Mouse (Mus musculus): ENCODE measurements around the gene Gm43638. TPM values are rescaled to one million over a fixed set of nuclear protein-coding genes. Genes with fewer than 3 reads are reported as not detected.
"Not testable (repeated sequence)": the region's sequence is repeated elsewhere in the genome, so short reads cannot be mapped to it uniquely, and the experiment has no call there.

Gm43638 gene
- total and polyA plus RNA-seq, 2 experiments from 2014 or later, result not detected

DNA sequence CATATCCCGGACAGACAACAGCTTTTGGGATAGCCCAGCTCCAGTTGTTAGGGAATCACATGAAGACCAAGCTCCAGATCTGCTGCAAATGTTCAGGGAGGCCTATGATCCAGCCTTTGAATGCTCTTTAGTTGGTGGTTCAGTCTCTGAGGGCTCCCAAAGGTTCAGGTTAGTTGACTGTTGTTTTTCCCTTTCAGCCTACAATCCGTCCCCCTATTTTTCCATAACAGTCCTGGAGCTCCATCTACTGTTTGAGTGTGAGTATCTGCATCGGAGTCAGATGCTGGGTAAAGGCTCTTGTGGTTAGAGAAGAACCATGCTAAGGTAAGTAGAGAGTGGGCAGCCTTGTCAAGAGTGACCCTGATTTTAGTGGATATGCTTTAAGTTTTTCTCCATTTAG lies 50.3 kb downstream of the Gm43638 start:
- no peak overlapping the region for H3K4me3 ChIP-seq (ENCODE audit: low read depth, low read length)
- no peak overlapping the region for H3K27ac ChIP-seq (ENCODE audit: low read depth, low read length)
- H3K4me2 ChIP-seq (ENCODE audit: low read depth), result no peak overlapping the region
- no peaks in the 10 kb centered on the region for H3K4me1 ChIP-seq (ENCODE audit: insufficient read depth)
- H3K9me3 ChIP-seq (ENCODE audit: low read length), result no peaks in the 10 kb centered on the region
- no peak overlapping the region for H3K9ac ChIP-seq
- 48% methylated on average over 3 of the region's 3 CpGs for WGBS
- ATAC-seq, result peak; percentile 29; the same call in 1 of the 2 replicates
- DNase-seq, result peak; percentile 13
- H3K36me3 ChIP-seq (ENCODE audit: insufficient read depth), result no peaks in the 10 kb centered on the region
- peak; percentile 53 for TF ChIP-seq CTCF (IDR thresholded peaks at IDR 0.05; ENCODE audit: low read depth)
- no peaks in the 10 kb centered on the region for H3K27me3 ChIP-seq (ENCODE audit: insufficient read depth, low read length)

DNA sequence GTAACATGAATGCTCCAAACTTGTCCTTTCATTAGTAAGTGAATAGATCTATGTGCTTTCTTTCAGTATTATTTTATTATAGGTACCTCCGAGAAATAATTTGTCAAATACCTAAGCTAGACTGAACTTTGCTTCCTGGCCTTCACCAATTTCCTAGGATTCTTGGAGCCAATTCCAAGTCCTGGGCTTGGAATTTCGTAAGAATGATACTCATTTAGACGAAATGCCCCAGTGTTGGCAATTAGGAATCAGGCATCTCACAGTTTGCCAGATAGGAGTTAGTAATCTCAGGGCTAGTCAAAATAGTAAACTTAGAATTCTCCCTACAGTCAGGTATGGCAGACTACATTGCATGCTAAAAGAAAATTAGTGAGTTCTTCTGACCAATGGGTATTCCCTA lies 60.9 kb downstream of the Gm43638 start:
- no peak for ATAC-seq
- Histone ChIP-seq H3K4me3 (ENCODE audit: low read depth, low read length) (no peak overlapping the region), H3K9ac (no peak overlapping the region), H3K27me3 (ENCODE audit: insufficient read depth, low read length) (no peaks in the 10 kb centered on the region), H3K27ac (ENCODE audit: low read depth, low read length) (no peak overlapping the region), H3K4me2 (ENCODE audit: low read depth) (no peak overlapping the region), H3K4me1 (ENCODE audit: insufficient read depth) (no peaks in the 10 kb centered on the region), H3K9me3 (ENCODE audit: low read length) (no peaks in the 10 kb centered on the region), H3K36me3 (ENCODE audit: insufficient read depth) (no peaks in the 10 kb centered on the region)
- 89% methylated on average over 3 of the region's 3 CpGs for WGBS
- DNase-seq, result no peak
- no peak for TF ChIP-seq CTCF (IDR thresholded peaks at IDR 0.05; ENCODE audit: low read depth)

DNA sequence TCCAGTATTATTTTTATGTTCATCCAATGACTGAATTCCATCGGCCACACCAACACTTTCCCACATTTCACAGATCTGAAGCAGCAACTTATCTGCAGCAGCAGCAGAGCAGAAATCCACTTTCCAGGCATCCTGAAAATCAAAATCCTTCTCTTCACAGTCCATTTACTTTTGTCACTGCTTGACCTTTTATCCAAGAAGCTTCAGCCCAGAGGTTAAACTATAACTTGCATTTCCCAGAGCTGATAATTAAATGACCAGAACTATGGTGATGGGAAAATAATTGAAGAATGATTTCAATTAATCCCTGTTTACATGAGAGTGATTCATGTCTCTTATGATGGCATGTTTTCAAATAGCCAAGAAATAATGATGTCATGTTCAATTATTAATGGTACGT lies 62.6 kb downstream of the Gm43638 start, which contains the start of gene Ugt2b38:
Gene Ugt2b38 (minus strand): TSS at position 163 of the 400 bp plus-strand sequence.
- not testable (repeated sequence) for H3K9ac ChIP-seq

More for the DNA sequence above, 62.6 kb downstream of the Gm43638 start, which contains the start of gene Ugt2b38:
- H3K4me3 ChIP-seq (ENCODE audit: low read depth, low read length); ATAC-seq; H3K27ac ChIP-seq (ENCODE audit: low read depth, low read length); H3K4me2 ChIP-seq (ENCODE audit: low read depth); H3K36me3 ChIP-seq (ENCODE audit: insufficient read depth); H3K27me3 ChIP-seq (ENCODE audit: insufficient read depth, low read length); H3K4me1 ChIP-seq (ENCODE audit: insufficient read depth); DNase-seq; H3K9me3 ChIP-seq (ENCODE audit: low read length): not testable (repeated sequence)
- 93% methylated on average over 1 of the region's 2 CpGs for WGBS

Other genes with a start within 250 kb of the Gm43638 start
- not detected in 2 replicates for gene Ugt2b37, start 232.0 kb downstream of the Gm43638 start, total RNA-seq (2014; rRNA removed)
- gene Ugt2b37, start 232.0 kb downstream of the Gm43638 start, polyA plus RNA-seq (2015; fragmentation: Nextera tagmentation; extraction: Ambion mirVana), result not detected in 2 replicates
- gene Ugt2a3, start 149.6 kb downstream of the Gm43638 start, total RNA-seq (2014; rRNA removed), result not detected in 2 replicates
- not detected in 2 replicates for gene Ugt2a3, start 149.6 kb downstream of the Gm43638 start, polyA plus RNA-seq (2015; fragmentation: Nextera tagmentation; extraction: Ambion mirVana)
- gene Ugt2b38, start 62.6 kb downstream of the Gm43638 start, total RNA-seq (2014; rRNA removed), result not detected in 2 replicates
- not detected in 2 replicates for gene Ugt2b38, start 62.6 kb downstream of the Gm43638 start, polyA plus RNA-seq (2015; fragmentation: Nextera tagmentation; extraction: Ambion mirVana)
- gene Ugt2a2, start 4.5 kb downstream of the Gm43638 start, total RNA-seq (2014; rRNA removed), result 0.08 TPM in 1 of 2 replicates, not detected in the other
- not detected in 2 replicates for gene Ugt2a2, start 4.5 kb downstream of the Gm43638 start, polyA plus RNA-seq (2015; fragmentation: Nextera tagmentation; extraction: Ambion mirVana)
- not detected in 2 replicates for gene Ugt2a1, start 4.1 kb upstream of the Gm43638 start, total RNA-seq (2014; rRNA removed)
- 0.38 TPM in 1 of 2 replicates, not detected in the other for gene Ugt2a1, start 4.1 kb upstream of the Gm43638 start, polyA plus RNA-seq (2015; fragmentation: Nextera tagmentation; extraction: Ambion mirVana)
- not detected in 2 replicates for gene Sult1b1, start 51.4 kb upstream of the Gm43638 start, total RNA-seq (2014; rRNA removed)
- not detected in 2 replicates for gene Sult1b1, start 51.4 kb upstream of the Gm43638 start, polyA plus RNA-seq (2015; fragmentation: Nextera tagmentation; extraction: Ambion mirVana)
- gene Sult1d1, start 82.2 kb upstream of the Gm43638 start, total RNA-seq (2014; rRNA removed), result 0.08 TPM in 1 of 2 replicates, not detected in the other
- gene Sult1d1, start 82.2 kb upstream of the Gm43638 start, polyA plus RNA-seq (2015; fragmentation: Nextera tagmentation; extraction: Ambion mirVana), result 0.11 TPM in 1 of 2 replicates, not detected in the other
- not detected in 2 replicates for gene Sult1e1, start 104.8 kb upstream of the Gm43638 start, total RNA-seq (2014; rRNA removed)
- not detected in 2 replicates for gene Sult1e1, start 104.8 kb upstream of the Gm43638 start, polyA plus RNA-seq (2015; fragmentation: Nextera tagmentation; extraction: Ambion mirVana)
- not detected in 2 replicates for gene Csn1s1, start 179.4 kb upstream of the Gm43638 start, total RNA-seq (2014; rRNA removed)
- not detected in 2 replicates for gene Csn1s1, start 179.4 kb upstream of the Gm43638 start, polyA plus RNA-seq (2015; fragmentation: Nextera tagmentation; extraction: Ambion mirVana)
- gene Csn2, start 212.8 kb upstream of the Gm43638 start, total RNA-seq (2014; rRNA removed), result not detected in 2 replicates
- not detected in 2 replicates for gene Csn2, start 212.8 kb upstream of the Gm43638 start, polyA plus RNA-seq (2015; fragmentation: Nextera tagmentation; extraction: Ambion mirVana)